Mouse (Mus musculus) liver, postnatal 0 days (tissue): Measurements from ENCODE around the gene Dydc2.

Experiments used
- CTCF ChIP-seq: sonication (generic); IDR thresholded peaks from 2 replicates; pipeline ENCODE4 v1.5.1; 2016; ENCODE audit warnings: antibody characterized with exemption, low read depth
- EP300 ChIP-seq: IDR thresholded peaks from 2 replicates; pipeline ENCODE4 v1.6.1; 2016; ENCODE audit warnings: antibody characterized with exemption, low read depth, mild to moderate bottlenecking

DNA sequence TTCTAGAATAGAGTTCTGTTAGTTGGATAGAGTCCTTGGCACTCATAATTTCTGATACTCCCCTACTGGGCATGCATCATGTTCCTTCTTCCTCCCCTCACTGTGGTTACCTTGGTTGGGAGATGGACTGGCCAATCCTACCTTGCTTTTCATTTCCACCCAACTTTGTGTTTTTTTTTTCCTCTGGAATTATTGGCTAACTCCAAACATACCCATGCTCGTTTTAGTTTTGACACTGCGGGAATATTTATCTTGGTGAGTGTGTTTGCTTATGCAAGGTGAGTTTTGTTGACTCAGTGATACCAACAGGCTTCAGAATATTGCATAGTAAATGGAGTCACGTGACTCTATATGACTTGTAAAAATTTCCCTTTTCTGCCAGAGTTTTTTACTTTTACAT, 31.7 kb upstream of the Dydc2 start:
- TF ChIP-seq EP300 (peak; percentile 82), CTCF (no peak)
